Comparison of ENCODE assay signal across 7 mouse cellular contexts in the genomic region with DNA sequence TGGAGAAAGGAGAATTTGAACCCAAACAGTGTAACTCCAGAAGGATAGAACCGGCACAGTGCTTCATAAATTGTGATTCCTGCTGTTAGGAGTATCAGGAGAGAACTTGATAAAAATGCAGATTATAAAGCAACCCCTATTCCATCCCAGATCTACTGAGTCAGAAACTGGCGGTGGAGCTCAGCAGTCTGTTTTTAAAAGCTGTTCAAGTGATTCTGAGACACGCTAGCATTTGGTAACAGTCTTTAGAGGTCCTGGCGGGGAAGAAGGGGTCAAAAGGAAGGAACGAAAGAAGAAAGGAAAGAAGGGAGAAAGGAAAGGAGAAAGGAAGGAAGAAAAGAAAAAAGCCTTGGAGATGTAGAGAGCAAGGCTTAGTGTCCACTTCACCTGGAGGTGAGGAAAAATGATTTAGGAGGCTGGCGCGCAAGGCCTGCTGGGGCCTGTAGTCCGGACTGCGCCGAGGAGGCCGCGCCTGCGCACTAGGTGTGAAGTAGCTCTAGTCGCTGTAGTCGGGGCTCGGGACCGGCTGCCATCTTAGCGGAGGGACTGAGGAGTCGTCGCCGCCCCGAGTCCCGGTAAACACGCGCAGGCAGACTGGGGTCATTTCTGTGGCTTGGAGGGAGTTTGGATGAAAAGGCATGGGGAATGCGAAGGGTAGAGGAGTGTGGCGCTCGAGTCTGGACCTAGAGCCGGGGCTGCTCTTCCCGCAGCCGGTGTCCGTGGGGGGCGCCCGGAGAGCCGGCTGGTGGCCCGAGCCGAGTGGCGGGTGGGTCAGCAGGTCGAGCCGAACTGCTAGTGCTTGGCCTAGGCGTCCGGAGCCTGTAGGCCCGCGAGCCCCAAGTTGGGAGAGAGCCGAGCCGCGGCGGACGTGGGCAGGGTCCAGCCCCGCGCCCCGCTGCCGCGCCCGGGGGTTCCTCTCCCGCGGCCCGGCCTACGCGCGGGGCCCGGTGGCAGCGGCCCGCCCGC. TPM values are rescaled to one million over a fixed set of nuclear protein-coding genes. Genes with fewer than 3 reads are reported as not detected.
A peak's percentile ranks its signal among the peaks of the same experiment; 100 is the strongest.
DNase-seq lines count a peak whose midpoint lies in the region; ATAC-seq lines count a peak whose summit lies in the region.

Gene Itch, plus strand, starts transcription at position 499 of the 966 bp plus-strand sequence.

- peak; percentile 96 for ATAC-seq in embryonic facial prominence, embryonic 11.5 days (replicated peaks; ENCODE audit: insufficient number of reproducible peaks, low FRiP score, low TSS enrichment, low read depth)
- peak; percentile 91 for ATAC-seq in granulocyte monocyte progenitor cell, adult 5-6 weeks (replicated peaks; ENCODE audit: poor library complexity, severe bottlenecking)
- ATAC-seq in midbrain, embryonic 13.5 days = peak; percentile 99

- H3K4me3 ChIP-seq in embryonic facial prominence, embryonic 11.5 days (ENCODE audit: low read depth, low read length) = peak within 1 kb of the TSS; percentile 91
- peak within 1 kb of the TSS; percentile 68 for H3K4me3 ChIP-seq in limb, embryonic 10.5 days
- peak within 1 kb of the TSS; percentile 94 for H3K4me3 ChIP-seq in midbrain, embryonic 13.5 days (replicated peaks)

- peak within 1 kb of the TSS; percentile 94 for H3K9ac ChIP-seq in embryonic facial prominence, embryonic 11.5 days (replicated peaks; ENCODE audit: low read length)
- H3K9ac ChIP-seq in midbrain, embryonic 13.5 days (replicated peaks) = peak within 1 kb of the TSS; percentile 97

- H3K36me3 ChIP-seq in embryonic facial prominence, embryonic 11.5 days (replicated peaks; ENCODE audit: control insufficient read depth, insufficient read depth, low read depth, low read length) = peaks cover 3% of the 10 kb centered on the region; the same call in 1 of the 2 replicates
- H3K36me3 ChIP-seq in limb, embryonic 10.5 days = peaks cover 9% of the 10 kb centered on the region
- peaks cover 4% of the 10 kb centered on the region for H3K36me3 ChIP-seq in midbrain, embryonic 13.5 days

- peak within 1 kb of the TSS; percentile 72 for H3K27ac ChIP-seq in embryonic facial prominence, embryonic 11.5 days (replicated peaks; ENCODE audit: low read depth, low read length)
- H3K27ac ChIP-seq in limb, embryonic 10.5 days = peak within 1 kb of the TSS; percentile 93
- H3K27ac ChIP-seq in midbrain, embryonic 13.5 days = peak within 1 kb of the TSS; percentile 87

- peak; percentile 97 for DNase-seq in adrenal gland, postnatal 14 days
- peak; percentile 96 for DNase-seq in embryonic facial prominence, embryonic 11.5 days (ENCODE audit: low spot score)
- DNase-seq in kidney, adult 11 months = peak; percentile 92
- peak; percentile 95 for DNase-seq in limb, embryonic 10.5 days (ENCODE audit: low spot score)
- peak; percentile 83 for DNase-seq in spleen, adult 12 weeks (ENCODE audit: low spot score)

- 3% methylated on average over 48 of the region's 65 CpGs for WGBS in embryonic facial prominence, embryonic 11.5 days
- WGBS in limb, embryonic 10.5 days = 3% methylated on average over 63 of the region's 65 CpGs
- 2% methylated on average over 58 of the region's 65 CpGs for WGBS in midbrain, embryonic 13.5 days

- no peaks in the 10 kb centered on the region for H3K9me3 ChIP-seq in embryonic facial prominence, embryonic 11.5 days (replicated peaks; ENCODE audit: control insufficient read depth, low read length)
- H3K9me3 ChIP-seq in limb, embryonic 10.5 days (replicated peaks) = no peaks in the 10 kb centered on the region
- no peaks in the 10 kb centered on the region for H3K9me3 ChIP-seq in midbrain, embryonic 13.5 days

- H3K4me1 ChIP-seq in embryonic facial prominence, embryonic 11.5 days (ENCODE audit: control insufficient read depth, insufficient read depth, low read length) = no peaks in the 10 kb centered on the region
- peaks cover 24% of the 10 kb centered on the region for H3K4me1 ChIP-seq in limb, embryonic 10.5 days
- H3K4me1 ChIP-seq in midbrain, embryonic 13.5 days (replicated peaks) = peaks cover 29% of the 10 kb centered on the region

- H3K27me3 ChIP-seq in embryonic facial prominence, embryonic 11.5 days (ENCODE audit: control insufficient read depth, insufficient read depth, low read length) = no peaks in the 10 kb centered on the region
- H3K27me3 ChIP-seq in limb, embryonic 10.5 days (ENCODE audit: low read depth, poor library complexity, severe bottlenecking) = no peaks in the 10 kb centered on the region
- H3K27me3 ChIP-seq in midbrain, embryonic 13.5 days = 0 out of 2 replicates have a peak, but pooled peaks cover 4% of the 10 kb centered on the region

- H3K4me2 ChIP-seq in embryonic facial prominence, embryonic 11.5 days (ENCODE audit: low read depth, low read length) = peak within 1 kb of the TSS; percentile 54
- H3K4me2 ChIP-seq in midbrain, embryonic 13.5 days (replicated peaks) = peak within 1 kb of the TSS; percentile 83

RNA-seq across cellular contexts. Expression of gene Itch, which starts in this region (rescaled TPM):
- 49.8 and 51.3 TPM in 2 replicates for total RNA-seq in adrenal gland, postnatal 14 days (2021)
- polyA plus RNA-seq in embryonic facial prominence, embryonic 11.5 days (2014; fragmentation: Nextera tagmentation; extraction: Ambion mirVana) = 51.1 and 55.7 TPM in 2 replicates
- total RNA-seq in granulocyte monocyte progenitor cell, adult 5-6 weeks (2014; fragmentation: Nextera tagmentation) = 32.3 and 56.5 TPM in 2 replicates
- total RNA-seq in granulocyte monocyte progenitor cell, adult 5-6 weeks (2017) = 54.5 and 63.5 TPM in 2 replicates
- polyA plus RNA-seq in limb, embryonic 10.5 days (2016; fragmentation: Nextera tagmentation; extraction: Ambion mirVana) = 58.4 and 64.8 TPM in 2 replicates
- polyA plus RNA-seq in midbrain, embryonic 13.5 days (2015; fragmentation: Nextera tagmentation; extraction: Ambion mirVana) = 56.9 and 57.5 TPM in 2 replicates

Comparison
In these comparisons a context has a peak if more than half of its experiments do, and no peak if none do; other contexts are left out.
1. Peak in every context shown above with its lines: DNase-seq, ATAC-seq, H3K4me3 ChIP-seq and H3K27ac ChIP-seq.